Mouse (Mus musculus) megakaryocyte, embryonic 14.5 days (primary cell): ENCODE results near the gene Usp29.

Source experiments
- FLI1 ChIP-seq: IDR thresholded peaks from 2 replicates; pipeline ENCODE4 v1.6.1; 2012; ENCODE audit warnings: low read length, inconsistent platforms, mixed read lengths
- GATA1 ChIP-seq: IDR thresholded peaks from 3 replicates; pipeline ENCODE4 v1.6.1; 2012; ENCODE audit warnings: mixed read lengths, low read length, inconsistent platforms, borderline replicate concordance

DNA sequence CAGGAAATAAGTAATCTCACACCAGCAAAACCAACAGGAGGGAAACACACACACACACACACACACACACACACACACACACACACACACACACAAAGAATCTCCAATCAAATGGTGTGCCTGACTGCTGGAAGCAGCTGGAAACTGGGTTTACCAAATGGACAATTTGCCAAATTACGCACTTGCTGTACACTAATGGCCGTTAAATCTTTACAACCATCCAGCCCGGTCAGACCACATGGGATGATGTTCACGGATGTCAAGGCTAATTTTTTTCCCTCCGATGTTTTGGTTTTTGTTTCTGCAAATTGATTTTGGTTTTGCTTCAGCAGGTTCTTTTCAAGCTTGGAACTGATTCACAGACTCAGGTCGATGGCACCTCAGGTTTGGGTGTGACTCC is 62.9 kb downstream of the Usp29 start:
- TF ChIP-seq FLI1, result no peak
- TF ChIP-seq GATA1, result no peak
